Mouse (Mus musculus): ENCODE measurements at regions not wholly inside any gene's neighbourhood (a gene's known extent, or its start where the extent isn't known, plus 50 kb on each side); places are given as distances from the start of the nearest gene placed in this dataset.

DNA sequence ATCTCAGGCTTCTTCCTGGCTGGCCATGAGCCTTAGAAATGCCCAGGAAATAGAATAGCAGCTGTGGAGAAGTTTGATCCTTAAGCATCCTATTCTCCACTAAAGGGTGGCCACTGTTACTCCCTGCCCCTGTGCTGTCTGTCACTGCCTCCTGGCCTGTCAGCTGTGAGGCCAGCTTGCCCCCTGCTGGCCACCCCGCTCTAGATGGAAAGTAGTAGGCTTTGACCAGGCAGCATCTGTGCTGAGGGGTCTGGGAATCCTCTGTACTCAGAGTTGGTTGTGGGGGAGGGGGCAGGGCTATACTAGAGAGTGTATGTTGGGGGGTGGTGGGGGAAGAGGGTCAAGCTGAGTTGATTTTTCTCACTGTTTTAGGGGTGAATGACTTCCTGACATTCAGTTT is 821.2 kb downstream of the Gm9195 start:
- Histone ChIP-seq H3K4me2 (no peak overlapping the region), H3K27me3 (no peaks in the 10 kb centered on the region), H3K9me3 (no peaks in the 10 kb centered on the region), H3K4me1 (replicated peaks) (peaks cover 17% of the 10 kb centered on the region), H3K36me3 (no peaks in the 10 kb centered on the region), H3K27ac (replicated peaks) (no peak overlapping the region), H3K9ac (no peak overlapping the region), H3K4me3 (no peak overlapping the region)
- WGBS: 21% methylated on average over 1 of the region's 1 CpGs
- ATAC-seq (ENCODE audit: low FRiP score, low read depth): peak; percentile 76

- no peaks in the 10 kb centered on the region for H3K36me3 ChIP-seq
- H3K27me3 ChIP-seq: no peaks in the 10 kb centered on the region
- H3K4me3 ChIP-seq: no peak overlapping the region
- no peaks in the 10 kb centered on the region for H3K9me3 ChIP-seq
- no peak overlapping the region for H3K9ac ChIP-seq
- ATAC-seq (ENCODE audit: low FRiP score, low read depth): no peak
- H3K4me1 ChIP-seq (replicated peaks): no peaks in the 10 kb centered on the region; the same call in 1 of the 2 replicates
- no peak overlapping the region for H3K27ac ChIP-seq (replicated peaks)
- no peak overlapping the region for H3K4me2 ChIP-seq
- WGBS: 89% methylated on average over 1 of the region's 1 CpGs
These were observed 825.0 kb downstream of the Gm9195 start for GRCm38 (mm10) chr14:71666656-71667055.

DNA sequence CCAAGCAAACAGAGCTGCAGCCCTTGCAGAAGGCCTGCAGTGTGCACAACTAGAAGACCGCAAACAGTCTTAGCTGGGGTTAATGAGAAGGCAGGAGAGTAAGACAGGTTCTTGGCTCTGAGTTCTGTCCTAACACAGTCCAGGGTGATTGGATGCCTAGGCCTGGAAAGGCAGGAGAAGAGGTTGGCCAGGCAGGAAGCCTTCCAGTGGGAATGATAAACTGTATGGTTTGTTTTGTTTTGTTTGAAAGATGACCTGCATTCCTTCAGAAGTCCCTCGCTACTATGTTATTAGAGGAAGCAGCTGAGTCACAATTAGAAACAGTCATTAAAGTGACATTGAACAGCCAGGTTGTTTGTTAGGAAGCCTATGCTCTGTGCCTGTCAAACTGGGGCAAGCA is 831.5 kb downstream of the Gm9195 start:
- Histone ChIP-seq H3K4me1 (replicated peaks) (no peaks in the 10 kb centered on the region), H3K27me3 (no peaks in the 10 kb centered on the region), H3K9ac (no peak overlapping the region), H3K27ac (replicated peaks) (no peak overlapping the region), H3K4me3 (no peak overlapping the region), H3K36me3 (no peaks in the 10 kb centered on the region), H3K4me2 (no peak overlapping the region), H3K9me3 (no peaks in the 10 kb centered on the region)
- WGBS: 69% methylated on average over 2 of the region's 2 CpGs
- ATAC-seq (ENCODE audit: low FRiP score, low read depth): no peak

- H3K36me3 ChIP-seq: no peaks in the 10 kb centered on the region
- WGBS: 81% methylated on average over 3 of the region's 3 CpGs
- no peaks in the 10 kb centered on the region for H3K27me3 ChIP-seq
- no peaks in the 10 kb centered on the region for H3K4me1 ChIP-seq (replicated peaks)
- no peak overlapping the region for H3K9ac ChIP-seq
- no peak overlapping the region for H3K4me2 ChIP-seq
- ATAC-seq (ENCODE audit: low FRiP score, low read depth): no peak
- no peaks in the 10 kb centered on the region for H3K9me3 ChIP-seq
- no peak overlapping the region for H3K27ac ChIP-seq (replicated peaks)
- no peak overlapping the region for H3K4me3 ChIP-seq
These were observed 836.6 kb downstream of the Gm9195 start for GRCm38 (mm10) chr14:71654785-71655627.

GRCm38 (mm10) chr14:71642536-71642935 is 849.1 kb downstream of the Gm9195 start:
- no peaks in the 10 kb centered on the region for H3K27me3 ChIP-seq
- ATAC-seq (ENCODE audit: low FRiP score, low read depth): no peak
- no peaks in the 10 kb centered on the region for H3K4me1 ChIP-seq (replicated peaks)
- H3K9me3 ChIP-seq: no peaks in the 10 kb centered on the region
- H3K27ac ChIP-seq (replicated peaks): no peak overlapping the region
- 84% methylated on average over 1 of the region's 1 CpGs for WGBS
- H3K4me3 ChIP-seq: no peak overlapping the region
- H3K36me3 ChIP-seq: no peaks in the 10 kb centered on the region
- no peak overlapping the region for H3K4me2 ChIP-seq
- no peak overlapping the region for H3K9ac ChIP-seq

GRCm38 (mm10) chr14:71639083-71639482 is 852.6 kb downstream of the Gm9195 start:
- ATAC-seq (ENCODE audit: low FRiP score, low read depth): no peak
- Histone ChIP-seq H3K4me3 (no peak overlapping the region), H3K9me3 (no peaks in the 10 kb centered on the region), H3K36me3 (no peaks in the 10 kb centered on the region), H3K4me2 (no peak overlapping the region), H3K27me3 (no peaks in the 10 kb centered on the region), H3K4me1 (replicated peaks) (no peaks in the 10 kb centered on the region), H3K27ac (replicated peaks) (no peak overlapping the region), H3K9ac (no peak overlapping the region)
- WGBS: 74% methylated on average over 1 of the region's 1 CpGs

DNA sequence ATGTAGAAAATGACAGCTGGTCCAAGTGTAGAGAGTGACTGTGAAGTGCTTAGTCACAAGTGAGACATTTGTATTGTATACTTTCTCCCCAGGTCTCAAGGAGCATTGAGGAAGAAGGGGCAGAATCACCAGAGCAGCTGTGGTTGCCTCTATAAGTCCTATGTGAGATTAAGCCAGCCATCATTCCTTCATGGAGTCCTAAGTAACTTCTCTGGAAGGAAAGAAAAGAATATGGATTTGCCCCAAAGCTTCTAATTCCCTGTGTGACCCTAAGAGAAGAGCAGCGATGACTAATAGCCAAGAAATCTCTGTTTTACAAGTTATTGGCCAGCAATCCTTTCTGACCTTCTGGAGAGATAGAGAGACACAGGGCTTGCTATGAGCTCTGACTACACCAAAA is 856.5 kb downstream of the Gm9195 start:
- no peak overlapping the region for H3K4me3 ChIP-seq
- H3K27ac ChIP-seq (replicated peaks): no peak overlapping the region
- H3K9me3 ChIP-seq: no peaks in the 10 kb centered on the region
- H3K4me1 ChIP-seq (replicated peaks): no peaks in the 10 kb centered on the region
- 94% methylated on average over 1 of the region's 1 CpGs for WGBS
- H3K27me3 ChIP-seq: no peaks in the 10 kb centered on the region
- ATAC-seq (ENCODE audit: low FRiP score, low read depth): no peak
- no peak overlapping the region for H3K9ac ChIP-seq
- H3K36me3 ChIP-seq: no peaks in the 10 kb centered on the region
- H3K4me2 ChIP-seq: no peak overlapping the region

- H3K27me3 ChIP-seq: no peaks in the 10 kb centered on the region; the same call in 1 of the 2 replicates
- H3K36me3 ChIP-seq: no peaks in the 10 kb centered on the region
- H3K4me1 ChIP-seq (replicated peaks): no peaks in the 10 kb centered on the region
- 52% methylated on average over 4 of the region's 4 CpGs for WGBS
- H3K4me2 ChIP-seq: no peak overlapping the region
- H3K4me3 ChIP-seq: no peak overlapping the region
- no peak for ATAC-seq (ENCODE audit: low FRiP score, low read depth)
- no peak overlapping the region for H3K9ac ChIP-seq
- no peaks in the 10 kb centered on the region for H3K9me3 ChIP-seq
- H3K27ac ChIP-seq (replicated peaks): no peak overlapping the region
These were observed 881.8 kb downstream of the Gm9195 start for GRCm38 (mm10) chr14:71609698-71610301.

DNA sequence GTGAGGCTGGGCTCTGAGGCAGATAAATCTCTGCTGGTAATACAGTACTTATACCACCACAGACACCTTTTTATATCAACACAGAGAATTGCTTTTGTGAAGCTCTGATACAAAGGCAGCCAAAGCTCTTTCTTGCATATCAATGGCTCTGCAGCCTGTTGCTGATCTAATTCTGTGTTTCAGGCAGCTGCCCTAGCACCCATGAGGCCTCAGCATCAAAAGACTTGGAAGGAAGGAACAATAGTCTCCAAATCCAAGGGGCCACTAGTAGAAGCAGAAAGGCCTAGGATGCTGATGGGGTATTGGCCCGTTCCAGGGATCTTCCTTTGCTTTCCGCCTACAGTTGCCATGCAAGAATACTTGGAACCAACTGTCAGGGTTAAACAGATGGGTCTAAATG is 887.9 kb downstream of the Gm9195 start:
- 48% methylated on average over 2 of the region's 2 CpGs for WGBS
- Histone ChIP-seq H3K36me3 (no peaks in the 10 kb centered on the region), H3K4me2 (no peak overlapping the region), H3K27ac (replicated peaks) (no peak overlapping the region), H3K4me1 (replicated peaks) (no peaks in the 10 kb centered on the region; the same call in 1 of the 2 replicates), H3K9me3 (no peaks in the 10 kb centered on the region), H3K9ac (no peak overlapping the region), H3K4me3 (no peak overlapping the region), H3K27me3 (no peaks in the 10 kb centered on the region; the same call in 1 of the 2 replicates)
- no peak for ATAC-seq (ENCODE audit: low FRiP score, low read depth)

DNA sequence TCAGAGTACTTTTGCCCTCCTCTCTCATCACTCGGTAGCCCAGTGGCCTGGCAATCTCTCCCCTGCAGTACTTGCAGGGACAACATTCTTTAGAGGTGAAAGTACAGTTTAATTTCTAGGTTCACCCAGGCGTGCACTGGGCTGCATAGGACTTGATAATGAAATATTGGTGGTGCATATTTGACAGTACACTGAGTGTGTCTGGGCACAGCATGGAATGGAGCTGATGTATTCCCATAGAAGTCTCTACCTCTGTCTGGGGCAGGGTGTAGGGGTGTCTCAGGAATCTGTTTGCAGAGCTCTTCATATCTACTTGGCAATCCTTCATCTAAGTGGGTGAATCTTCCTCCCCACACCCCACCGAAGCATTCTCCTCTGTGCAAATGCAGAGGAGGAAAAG is 893.8 kb downstream of the Gm9195 start:
- H3K27ac ChIP-seq (replicated peaks): no peak overlapping the region
- no peaks in the 10 kb centered on the region for H3K36me3 ChIP-seq
- H3K9me3 ChIP-seq: no peaks in the 10 kb centered on the region
- no peak overlapping the region for H3K4me2 ChIP-seq
- H3K9ac ChIP-seq: no peak overlapping the region
- H3K4me3 ChIP-seq: no peak overlapping the region
- ATAC-seq (ENCODE audit: low FRiP score, low read depth): no peak
- no peaks in the 10 kb centered on the region for H3K27me3 ChIP-seq
- WGBS: 81% methylated on average over 3 of the region's 3 CpGs
- no peaks in the 10 kb centered on the region for H3K4me1 ChIP-seq (replicated peaks)

DNA sequence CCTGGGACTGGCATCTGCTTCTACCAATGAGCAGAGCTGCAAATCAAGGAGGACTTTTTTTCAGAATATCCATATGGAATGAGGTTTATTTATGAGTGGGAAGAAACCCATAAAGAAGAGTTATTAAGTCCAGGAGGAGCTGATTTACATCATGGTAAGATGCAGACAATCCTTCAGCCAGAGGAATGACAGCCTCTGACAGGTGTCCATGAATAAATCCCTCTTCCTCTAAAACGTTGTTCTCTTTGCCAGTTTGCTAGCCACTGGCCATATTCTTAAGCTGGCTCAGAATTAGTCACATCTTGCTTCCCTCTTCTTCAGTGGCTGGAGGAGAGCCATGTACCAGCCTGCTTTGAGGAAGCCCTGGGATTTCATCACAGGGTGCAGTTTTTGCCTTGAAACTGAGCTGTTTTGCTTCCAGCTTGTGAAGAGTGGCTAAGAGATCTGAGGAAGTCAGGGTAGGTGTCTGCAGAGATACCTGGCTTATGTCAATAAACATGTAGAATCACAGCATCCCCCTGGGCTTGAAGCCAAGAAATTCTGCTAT is 902.9 kb downstream of the Gm9195 start:
- Histone ChIP-seq H3K4me2 (no peak overlapping the region), H3K27me3 (no peaks in the 10 kb centered on the region), H3K9ac (no peak overlapping the region), H3K27ac (replicated peaks) (no peak overlapping the region), H3K4me1 (replicated peaks) (no peaks in the 10 kb centered on the region), H3K36me3 (no peaks in the 10 kb centered on the region), H3K4me3 (no peak overlapping the region), H3K9me3 (no peaks in the 10 kb centered on the region)
- ATAC-seq (ENCODE audit: low FRiP score, low read depth): no peak
- 58% methylated on average over 1 of the region's 1 CpGs for WGBS

DNA sequence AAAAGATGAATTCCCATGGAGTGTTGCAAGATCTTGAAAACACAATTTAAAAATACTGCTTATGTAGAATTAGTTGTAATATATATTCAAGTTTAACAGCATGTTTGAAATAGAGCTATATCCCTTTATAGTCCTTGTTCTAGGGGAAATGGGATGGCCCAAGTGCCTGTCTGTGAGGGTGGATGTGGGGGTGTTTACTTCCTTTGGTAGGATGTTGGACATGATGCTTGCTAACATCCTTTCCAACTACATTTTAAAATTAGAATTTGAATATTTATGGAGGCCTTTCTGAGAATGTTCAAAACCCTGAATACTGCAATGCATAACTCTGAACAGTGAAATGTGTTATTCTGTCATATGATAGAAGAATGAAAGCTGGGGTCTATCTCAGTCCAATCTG is 903.6 kb downstream of the Gm9195 start:
- no peak overlapping the region for H3K4me3 ChIP-seq
- H3K9me3 ChIP-seq: no peaks in the 10 kb centered on the region
- H3K4me2 ChIP-seq: no peak overlapping the region
- no peak overlapping the region for H3K27ac ChIP-seq (replicated peaks)
- no peaks in the 10 kb centered on the region for H3K36me3 ChIP-seq
- H3K9ac ChIP-seq: no peak overlapping the region
- H3K4me1 ChIP-seq (replicated peaks): no peaks in the 10 kb centered on the region
- ATAC-seq (ENCODE audit: low FRiP score, low read depth): no peak
- H3K27me3 ChIP-seq: no peaks in the 10 kb centered on the region
